Mouse (Mus musculus) megakaryocyte progenitor cell, adult 5-6 weeks (primary cell): Measurements from ENCODE around the gene Ptgis. TPM values are rescaled to one million over a fixed set of nuclear protein-coding genes. Genes with fewer than 3 reads are reported as not detected.

ENCODE experiments used
- ATAC-seq: replicated peaks from 2 replicates; pipeline ENCODE4 v1.8.0; 2016; ENCODE audit warnings: mild to moderate bottlenecking, moderate TSS enrichment, inconsistent platforms; ENCODE audit not compliant: poor library complexity
- total RNA-seq, 2 experiments: library from RNA; stranded (forward) in 1 of 2; stranded (reverse) in 1 of 2; fragments of 157-497, 149-512 nt in 1 of 2; fragments of 200-1000 nt in 1 of 2; gene quantifications; 2 replicates each; pipeline versions ENCODE4 v1.2.3 to v1.2.4; 2015 to 2017

Gene Ptgis
- total RNA-seq (2015): not detected in 2 replicates
- total RNA-seq (2017): not detected in 2 replicates

GRCm38 (mm10) chr2:167240008-167240964 lies at the start of gene Ptgis:
Ptgis (minus strand) TSS chr2:167240604.
- 0 out of 2 replicates have a peak, but pooled peaks have one; percentile 20 for ATAC-seq

- ATAC-seq: no peak
These were observed 41.1 kb upstream of the Ptgis start for GRCm38 (mm10) chr2:167281461-167281860.

- no peak for ATAC-seq
These were observed 40.5 kb upstream of the Ptgis start for GRCm38 (mm10) chr2:167280986-167281310.

- peak; percentile 84 for ATAC-seq
These were observed 39.9 kb upstream of the Ptgis start for GRCm38 (mm10) chr2:167280090-167280985.

- ATAC-seq: peak; percentile 93
These were observed 38.5 kb upstream of the Ptgis start for GRCm38 (mm10) chr2:167278751-167279526.

GRCm38 (mm10) chr2:167278011-167278410 lies 37.6 kb upstream of the Ptgis start:
- no peak for ATAC-seq

GRCm38 (mm10) chr2:167277026-167277425 lies 36.6 kb upstream of the Ptgis start:
- ATAC-seq: no peak

- no peak for ATAC-seq
These were observed 35.5 kb upstream of the Ptgis start for GRCm38 (mm10) chr2:167275856-167276255.

GRCm38 (mm10) chr2:167274713-167275465 lies 34.5 kb upstream of the Ptgis start:
- no peak for ATAC-seq

- no peak for ATAC-seq
These were observed 32.9 kb upstream of the Ptgis start for GRCm38 (mm10) chr2:167273206-167273740.

- no peak for ATAC-seq
These were observed 32.3 kb upstream of the Ptgis start for GRCm38 (mm10) chr2:167272706-167273105.

- no peak for ATAC-seq
These were observed 30.7 kb upstream of the Ptgis start for GRCm38 (mm10) chr2:167271121-167271521.

GRCm38 (mm10) chr2:167270496-167270895 lies 30.1 kb upstream of the Ptgis start:
- ATAC-seq: no peak

- ATAC-seq: no peak
These were observed 28.3 kb upstream of the Ptgis start for GRCm38 (mm10) chr2:167268721-167269120.

GRCm38 (mm10) chr2:167268411-167268690 lies 27.9 kb upstream of the Ptgis start:
- ATAC-seq: no peak

- no peak for ATAC-seq
These were observed 27.4 kb upstream of the Ptgis start for GRCm38 (mm10) chr2:167267531-167268410.

GRCm38 (mm10) chr2:167266231-167266630 lies 25.8 kb upstream of the Ptgis start:
- no peak for ATAC-seq

GRCm38 (mm10) chr2:167265806-167266205 lies 25.4 kb upstream of the Ptgis start:
- ATAC-seq: no peak

- ATAC-seq: no peak
These were observed 24.6 kb upstream of the Ptgis start for GRCm38 (mm10) chr2:167265021-167265420.
